1 mouse cellular context compared by ENCODE assay signal in genomic region chr7:97358347-97358746, GRCm38 (mm10).
TF ChIP-seq lines count a peak whose summit lies in the region.

No protein-coding gene starts in this region.

TF ChIP-seq in MEL, 35 proteins besides CTCF, POLR2A, EP300 and RAD21:
- peak; percentile 68 for TF ChIP-seq USF1 (IDR thresholded peaks at IDR 0.05; ENCODE audit: low read depth, low read length)
- no peak for TF ChIP-seq BHLHE40 (IDR thresholded peaks at IDR 0.05; ENCODE audit: borderline replicate concordance, low read depth, low read length)
- TF ChIP-seq HCFC1 (IDR thresholded peaks at IDR 0.05; ENCODE audit: low read depth, low read length): no peak
- no peak for TF ChIP-seq MEF2A (IDR thresholded peaks at IDR 0.05; ENCODE audit: extremely low read depth, insufficient replicate concordance, low read depth, low read length, poor library complexity, severe bottlenecking)
- TF ChIP-seq ZKSCAN1 (IDR thresholded peaks at IDR 0.05; ENCODE audit: low read depth, low read length): no peak
- TF ChIP-seq MYB (IDR thresholded peaks at IDR 0.05; ENCODE audit: low read depth, low read length): no peak
